Mouse (Mus musculus): ENCODE results near the gene Pa2g4. TPM values are rescaled to one million over a fixed set of nuclear protein-coding genes. Genes with fewer than 3 reads are reported as not detected.

Pa2g4 gene
- 56.0 TPM for polyA plus RNA-seq (2014; fragmentation: Illumina TruSeq; extraction: RNeasy Lipid Tissue Mini Kit (QIAGEN cat#74804); ENCODE audit: low read depth, low replicate concordance)

DNA sequence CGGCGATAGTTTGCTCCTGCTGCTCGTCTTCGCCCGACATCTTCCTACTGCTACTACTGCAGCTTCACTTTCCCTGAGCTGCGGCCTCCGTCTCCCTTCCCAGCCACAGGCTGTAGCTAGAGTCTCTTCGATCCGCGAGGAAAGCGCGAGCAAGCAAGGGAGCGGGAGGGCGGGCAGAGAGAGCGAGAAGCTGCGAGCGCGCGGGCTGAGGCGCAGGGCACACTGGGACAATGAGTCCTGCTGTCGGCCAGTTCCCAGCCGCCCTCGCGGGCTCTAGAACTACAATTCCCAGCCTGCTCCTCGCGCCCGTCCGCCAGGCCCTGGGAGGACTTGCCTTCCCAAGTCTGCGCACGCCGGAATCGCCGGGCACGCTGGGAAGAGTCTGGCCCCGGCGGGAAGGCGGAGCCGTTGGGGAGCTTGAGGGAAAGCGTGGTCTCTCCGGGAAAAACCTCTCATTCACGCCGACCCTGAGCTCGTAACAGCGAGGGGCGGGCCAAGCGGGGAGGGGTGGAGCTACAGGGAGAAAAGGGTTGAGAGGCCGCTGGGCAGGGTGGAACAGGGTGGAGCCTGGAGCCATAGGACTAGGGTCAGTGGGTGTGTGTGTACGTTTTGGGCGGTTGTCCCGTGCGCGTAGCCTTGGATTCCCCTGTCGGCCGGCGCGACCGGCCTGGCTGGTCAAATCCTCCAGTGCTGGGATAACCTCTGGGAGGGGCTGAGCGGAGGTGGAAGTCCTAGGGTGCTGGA is at the start of gene Pa2g4:
TSS of gene Pa2g4 (minus strand) at position 200 of the 744 bp plus-strand sequence.

DNA sequence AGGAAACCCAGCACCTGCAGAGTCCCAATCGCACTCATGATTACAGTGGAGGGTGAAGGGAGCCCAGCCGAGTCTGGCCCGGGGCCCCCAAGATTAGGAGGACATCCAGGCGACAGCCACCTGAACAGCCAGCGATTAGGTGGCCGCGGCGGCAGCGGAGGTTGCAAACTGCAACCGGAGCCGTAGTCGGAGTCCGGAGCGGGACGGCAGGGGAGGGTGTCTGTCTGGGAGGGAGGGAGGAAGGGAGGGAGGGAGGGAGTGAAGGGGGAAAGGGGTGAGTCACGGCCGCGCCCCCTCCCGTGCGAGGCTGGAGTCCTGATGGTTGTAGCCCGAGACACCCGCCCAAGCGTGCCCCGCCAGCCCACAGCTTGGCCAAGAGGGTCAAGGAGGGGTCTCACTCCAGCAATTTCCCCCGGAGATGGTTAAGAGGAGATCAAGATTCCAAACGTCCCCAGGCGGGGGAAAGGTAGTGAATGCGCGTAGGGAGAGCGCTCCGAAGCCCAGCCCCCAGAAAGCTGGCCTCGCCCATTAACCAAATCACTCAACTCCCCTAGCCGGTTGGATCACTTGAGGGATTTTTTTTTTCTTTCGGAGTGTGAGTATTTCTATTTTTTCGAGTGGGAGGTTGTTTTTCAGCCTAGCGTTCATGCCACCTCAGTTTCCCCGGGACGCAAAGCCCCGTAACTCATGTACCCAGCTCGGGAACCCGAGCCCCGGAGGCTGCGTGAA is 23.8 kb upstream of the Pa2g4 start, which contains the start of gene Erbb3:
TSS of gene Erbb3 (minus strand) at position 189 of the 729 bp plus-strand sequence.

DNA sequence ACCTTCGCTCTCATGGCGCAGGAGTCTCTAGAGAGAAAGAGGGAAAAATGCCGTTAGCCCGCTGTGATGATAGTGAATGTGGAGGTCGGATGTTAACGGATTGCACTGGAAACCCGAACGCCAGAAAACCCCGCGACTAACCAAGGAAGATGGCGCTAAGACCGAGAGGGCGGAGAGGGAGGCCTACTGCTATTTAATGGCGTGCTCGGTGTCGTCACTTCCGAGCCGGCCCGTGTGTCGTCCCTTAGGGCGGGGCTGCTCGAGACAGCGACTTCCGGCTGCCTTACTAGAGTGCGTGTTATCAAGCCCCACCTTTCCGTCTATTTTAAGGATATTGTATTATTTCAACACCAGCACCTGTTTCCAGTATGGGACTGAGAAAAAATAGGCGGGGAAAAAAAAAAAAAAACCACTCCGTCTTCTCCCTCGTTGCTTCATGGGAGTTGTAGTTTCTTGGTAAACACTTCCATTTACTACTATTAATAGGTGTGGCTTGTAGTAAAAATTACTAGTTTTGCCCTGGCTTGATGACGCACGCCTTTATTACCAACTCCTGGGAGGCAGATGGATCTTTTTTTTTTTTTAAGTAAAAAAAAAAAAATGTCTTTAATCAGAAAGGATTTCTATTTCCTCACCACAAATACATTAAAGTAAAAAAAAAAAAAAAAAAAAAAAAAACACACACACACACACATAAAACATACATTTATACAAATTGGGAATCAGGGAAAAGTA is 16.7 kb downstream of the Pa2g4 start, which contains the start of gene Rpl41:
TSS of gene Rpl41 (minus strand) at position 359 of the 735 bp plus-strand sequence.

DNA sequence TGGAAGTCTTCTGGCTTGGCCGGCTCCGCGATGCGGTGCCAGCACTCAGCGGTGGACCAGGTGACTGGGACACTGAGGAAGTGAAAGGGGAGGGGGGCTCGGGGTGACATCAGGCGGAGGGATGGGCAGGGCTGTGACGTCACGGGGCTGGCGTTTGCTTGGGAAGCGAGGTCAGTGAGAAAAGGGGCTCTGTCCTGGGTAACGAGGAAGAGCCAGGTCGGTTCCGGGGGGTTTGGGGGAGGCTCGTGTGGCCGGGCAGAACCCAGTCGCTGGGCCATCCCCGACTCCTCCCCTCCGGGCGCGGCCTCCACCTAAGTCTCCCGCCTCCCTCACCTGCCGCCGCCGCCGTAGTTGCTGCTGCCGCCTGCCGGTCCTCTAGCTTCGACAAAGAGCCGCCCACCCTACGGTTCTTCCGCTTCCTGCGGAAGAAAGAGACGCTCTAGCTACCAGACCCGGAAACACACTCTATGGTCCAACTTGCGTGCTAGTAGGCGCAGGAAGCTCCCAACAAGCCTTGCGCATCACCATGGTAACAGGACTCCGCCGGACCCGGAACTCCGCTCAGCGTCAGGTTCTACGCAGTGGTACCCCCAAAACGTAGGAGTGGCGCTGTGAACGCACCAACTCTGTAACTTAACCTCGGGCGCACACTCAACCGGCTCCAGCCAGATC is 18.3 kb downstream of the Pa2g4 start, which contains the start of gene Zc3h10:
TSS of gene Zc3h10 (minus strand) at position 414 of the 672 bp plus-strand sequence.

DNA sequence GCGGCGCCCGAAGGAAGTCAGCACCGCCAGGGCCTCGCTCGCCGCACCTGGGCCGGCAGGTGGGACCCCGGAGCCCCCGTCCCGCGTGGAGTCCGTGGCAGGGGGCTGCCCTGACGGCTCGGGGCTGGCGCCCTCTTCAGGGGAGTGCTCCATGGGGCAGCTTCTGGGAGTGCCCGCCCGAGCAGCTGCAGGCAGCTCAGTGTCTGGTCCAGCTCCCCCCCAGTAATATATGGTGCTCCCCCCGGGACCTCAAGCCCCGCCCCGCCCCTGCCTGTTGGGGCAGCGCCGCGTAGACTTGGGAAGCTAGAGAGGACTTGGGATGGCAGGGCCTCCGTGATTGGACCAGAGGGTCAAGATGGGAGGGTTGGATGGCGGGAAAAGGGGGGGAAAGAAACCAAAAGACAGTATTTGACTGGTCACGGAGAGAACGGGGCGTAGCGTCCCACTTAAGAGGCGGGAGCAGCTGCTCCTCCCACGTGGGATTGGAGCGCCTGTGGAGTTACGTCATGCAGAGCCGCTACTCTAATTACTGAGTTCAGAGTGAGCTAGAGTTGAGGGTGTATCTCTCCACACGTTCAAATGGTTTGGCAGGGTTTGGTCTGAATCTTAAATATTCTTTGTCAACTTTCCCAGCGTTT is 40.0 kb downstream of the Pa2g4 start, which contains the start of gene Esyt1:
TSS of gene Esyt1 (minus strand) at position 201 of the 638 bp plus-strand sequence.

Other genes with a start within 250 kb of the Pa2g4 start
- gene Cnpy2, start 243.5 kb downstream of the Pa2g4 start, polyA plus RNA-seq (2014; fragmentation: Illumina TruSeq; extraction: RNeasy Lipid Tissue Mini Kit (QIAGEN cat#74804); ENCODE audit: low read depth, low replicate concordance): 64.0 TPM
- 1,135 TPM for gene Cs, start 228.3 kb downstream of the Pa2g4 start, polyA plus RNA-seq (2014; fragmentation: Illumina TruSeq; extraction: RNeasy Lipid Tissue Mini Kit (QIAGEN cat#74804); ENCODE audit: low read depth, low replicate concordance)
- 389 TPM for gene Coq10a, start 197.0 kb downstream of the Pa2g4 start, polyA plus RNA-seq (2014; fragmentation: Illumina TruSeq; extraction: RNeasy Lipid Tissue Mini Kit (QIAGEN cat#74804); ENCODE audit: low read depth, low replicate concordance)
- 30.7 TPM for gene Ankrd52, start 188.9 kb downstream of the Pa2g4 start, polyA plus RNA-seq (2014; fragmentation: Illumina TruSeq; extraction: RNeasy Lipid Tissue Mini Kit (QIAGEN cat#74804); ENCODE audit: low read depth, low replicate concordance)
- not detected for gene Slc39a5, start 164.8 kb downstream of the Pa2g4 start, polyA plus RNA-seq (2014; fragmentation: Illumina TruSeq; extraction: RNeasy Lipid Tissue Mini Kit (QIAGEN cat#74804); ENCODE audit: low read depth, low replicate concordance)
- gene Nabp2, start 154.5 kb downstream of the Pa2g4 start, polyA plus RNA-seq (2014; fragmentation: Illumina TruSeq; extraction: RNeasy Lipid Tissue Mini Kit (QIAGEN cat#74804); ENCODE audit: low read depth, low replicate concordance): 46.9 TPM
- gene Rnf41, start 154.3 kb downstream of the Pa2g4 start, polyA plus RNA-seq (2014; fragmentation: Illumina TruSeq; extraction: RNeasy Lipid Tissue Mini Kit (QIAGEN cat#74804); ENCODE audit: low read depth, low replicate concordance): 15.0 TPM
- 56.7 TPM for gene Smarcc2, start 106.7 kb downstream of the Pa2g4 start, polyA plus RNA-seq (2014; fragmentation: Illumina TruSeq; extraction: RNeasy Lipid Tissue Mini Kit (QIAGEN cat#74804); ENCODE audit: low read depth, low replicate concordance)
- gene Myl6, start 71.8 kb downstream of the Pa2g4 start, polyA plus RNA-seq (2014; fragmentation: Illumina TruSeq; extraction: RNeasy Lipid Tissue Mini Kit (QIAGEN cat#74804); ENCODE audit: low read depth, low replicate concordance): 525 TPM
- 3.0 TPM for gene Myl6b, start 67.3 kb downstream of the Pa2g4 start, polyA plus RNA-seq (2014; fragmentation: Illumina TruSeq; extraction: RNeasy Lipid Tissue Mini Kit (QIAGEN cat#74804); ENCODE audit: low read depth, low replicate concordance)
- gene Esyt1, start 40.1 kb downstream of the Pa2g4 start, polyA plus RNA-seq (2014; fragmentation: Illumina TruSeq; extraction: RNeasy Lipid Tissue Mini Kit (QIAGEN cat#74804); ENCODE audit: low read depth, low replicate concordance): 20.8 TPM
- gene Zc3h10, start 18.2 kb downstream of the Pa2g4 start, polyA plus RNA-seq (2014; fragmentation: Illumina TruSeq; extraction: RNeasy Lipid Tissue Mini Kit (QIAGEN cat#74804); ENCODE audit: low read depth, low replicate concordance): 7.1 TPM
- gene Rpl41, start 16.7 kb downstream of the Pa2g4 start, polyA plus RNA-seq (2014; fragmentation: Illumina TruSeq; extraction: RNeasy Lipid Tissue Mini Kit (QIAGEN cat#74804); ENCODE audit: low read depth, low replicate concordance): 918 TPM
- 7.1 TPM for gene Erbb3, start 23.7 kb upstream of the Pa2g4 start, polyA plus RNA-seq (2014; fragmentation: Illumina TruSeq; extraction: RNeasy Lipid Tissue Mini Kit (QIAGEN cat#74804); ENCODE audit: low read depth, low replicate concordance)
- 328 TPM for gene Rps26, start 60.8 kb upstream of the Pa2g4 start, polyA plus RNA-seq (2014; fragmentation: Illumina TruSeq; extraction: RNeasy Lipid Tissue Mini Kit (QIAGEN cat#74804); ENCODE audit: low read depth, low replicate concordance)
- gene Ikzf4, start 80.0 kb upstream of the Pa2g4 start, polyA plus RNA-seq (2014; fragmentation: Illumina TruSeq; extraction: RNeasy Lipid Tissue Mini Kit (QIAGEN cat#74804); ENCODE audit: low read depth, low replicate concordance): 0.37 TPM
- 27.1 TPM for gene Suox, start 108.1 kb upstream of the Pa2g4 start, polyA plus RNA-seq (2014; fragmentation: Illumina TruSeq; extraction: RNeasy Lipid Tissue Mini Kit (QIAGEN cat#74804); ENCODE audit: low read depth, low replicate concordance)
- 82.2 TPM for gene Rab5b, start 130.3 kb upstream of the Pa2g4 start, polyA plus RNA-seq (2014; fragmentation: Illumina TruSeq; extraction: RNeasy Lipid Tissue Mini Kit (QIAGEN cat#74804); ENCODE audit: low read depth, low replicate concordance)
- 0.26 TPM for gene Pmel, start 138.2 kb upstream of the Pa2g4 start, polyA plus RNA-seq (2014; fragmentation: Illumina TruSeq; extraction: RNeasy Lipid Tissue Mini Kit (QIAGEN cat#74804); ENCODE audit: low read depth, low replicate concordance)
- 13.9 TPM for gene Cdk2, start 139.0 kb upstream of the Pa2g4 start, polyA plus RNA-seq (2014; fragmentation: Illumina TruSeq; extraction: RNeasy Lipid Tissue Mini Kit (QIAGEN cat#74804); ENCODE audit: low read depth, low replicate concordance)
- 12.8 TPM for gene Dgka, start 178.9 kb upstream of the Pa2g4 start, polyA plus RNA-seq (2014; fragmentation: Illumina TruSeq; extraction: RNeasy Lipid Tissue Mini Kit (QIAGEN cat#74804); ENCODE audit: low read depth, low replicate concordance)
- gene Pym1, start 181.9 kb upstream of the Pa2g4 start, polyA plus RNA-seq (2014; fragmentation: Illumina TruSeq; extraction: RNeasy Lipid Tissue Mini Kit (QIAGEN cat#74804); ENCODE audit: low read depth, low replicate concordance): 9.7 TPM
- 1.7 TPM for gene Mmp19, start 224.9 kb upstream of the Pa2g4 start, polyA plus RNA-seq (2014; fragmentation: Illumina TruSeq; extraction: RNeasy Lipid Tissue Mini Kit (QIAGEN cat#74804); ENCODE audit: low read depth, low replicate concordance)
- gene Dnajc14, start 238.1 kb upstream of the Pa2g4 start, polyA plus RNA-seq (2014; fragmentation: Illumina TruSeq; extraction: RNeasy Lipid Tissue Mini Kit (QIAGEN cat#74804); ENCODE audit: low read depth, low replicate concordance): 30.3 TPM
- gene Tmem198b, start 238.4 kb upstream of the Pa2g4 start, polyA plus RNA-seq (2014; fragmentation: Illumina TruSeq; extraction: RNeasy Lipid Tissue Mini Kit (QIAGEN cat#74804); ENCODE audit: low read depth, low replicate concordance): 9.2 TPM

All from heart, adult 10 weeks (tissue).